Mouse (Mus musculus) 3134 (cell line): ENCODE results near the gene Ltbp1.

ENCODE experiments used
- DNase-seq: peaks from one replicate; pipeline ENCODE4 v3.0.0-alpha.2; 2011; ENCODE audit warnings: low spot score; ENCODE audit not compliant: insufficient read length; ENCODE audit errors: extremely low read depth

Ltbp1 gene

DNA sequence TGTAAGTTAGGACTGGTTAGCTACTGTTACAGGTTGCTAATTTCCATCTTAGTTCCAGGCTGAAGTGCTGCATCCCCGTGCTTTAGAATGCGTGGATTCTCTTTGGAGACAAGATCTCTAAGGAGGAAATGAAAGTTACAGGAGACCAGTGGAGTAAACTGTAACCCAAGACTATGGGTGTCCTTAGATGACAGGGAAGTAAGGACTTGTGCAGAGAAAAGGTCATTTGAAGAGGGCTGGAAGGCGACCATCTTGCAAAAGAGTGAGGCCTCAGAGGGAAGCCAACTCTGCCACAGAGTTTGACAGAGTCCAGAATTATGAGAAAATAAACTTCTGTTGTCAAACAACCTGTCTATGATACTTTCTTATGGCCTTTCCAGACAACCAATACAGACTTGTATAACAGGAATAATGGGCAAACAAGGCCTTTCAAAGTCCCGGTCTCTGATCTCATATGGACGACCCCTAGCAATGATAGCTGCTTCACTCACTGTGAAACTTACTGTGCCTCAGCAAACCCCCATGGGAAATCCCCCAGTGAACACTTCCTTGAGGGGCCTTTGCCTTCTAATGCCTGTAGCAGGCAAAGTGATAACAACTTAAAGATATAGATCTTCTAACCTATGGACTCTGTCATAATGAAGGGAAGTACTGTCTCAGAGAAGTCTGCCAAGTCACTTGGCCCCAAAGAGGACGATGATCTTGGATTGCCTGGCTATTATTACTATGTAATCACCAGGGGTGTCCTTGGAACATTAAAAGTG is 386.2 kb downstream of the Ltbp1 start:
- no peak for DNase-seq

DNA sequence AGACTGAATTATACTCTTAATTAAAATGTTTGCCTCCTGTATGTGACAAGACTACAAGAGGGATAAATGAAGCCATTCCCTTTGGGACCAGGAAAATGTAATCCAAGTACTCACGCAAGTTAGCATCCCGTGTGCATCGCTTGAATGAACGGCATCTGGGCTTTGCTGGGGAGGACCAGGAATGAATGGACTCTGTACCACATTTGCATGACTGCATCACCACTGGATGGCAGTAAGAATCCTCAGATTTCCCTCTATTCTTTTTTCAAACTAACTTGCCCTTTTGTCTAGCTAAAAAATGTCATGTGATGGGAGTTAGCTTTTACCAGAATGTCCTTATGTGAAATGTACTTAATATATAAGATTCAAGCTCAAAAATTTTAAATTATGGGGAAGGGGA is 401.0 kb downstream of the Ltbp1 start:
- DNase-seq, result no peak

DNA sequence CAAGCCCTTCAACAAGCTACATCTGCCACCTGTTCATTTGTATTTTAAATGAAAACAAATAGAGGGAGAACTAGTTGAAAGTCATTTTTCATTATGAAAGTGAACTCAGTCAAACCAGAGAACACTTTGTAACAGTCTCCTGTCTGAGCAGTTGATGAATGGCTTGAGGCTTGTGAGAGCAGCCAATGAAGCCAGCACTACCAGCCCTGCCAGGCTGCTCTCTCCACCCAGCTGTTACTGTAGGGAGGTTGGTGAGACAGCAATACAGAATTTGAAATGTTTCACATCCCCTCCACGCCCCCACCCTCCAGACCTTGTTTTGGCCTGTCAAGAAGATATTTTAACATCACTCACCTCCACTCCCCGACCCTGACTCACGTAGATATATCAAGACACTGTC is 411.5 kb downstream of the Ltbp1 start:
- DNase-seq, result no peak

DNA sequence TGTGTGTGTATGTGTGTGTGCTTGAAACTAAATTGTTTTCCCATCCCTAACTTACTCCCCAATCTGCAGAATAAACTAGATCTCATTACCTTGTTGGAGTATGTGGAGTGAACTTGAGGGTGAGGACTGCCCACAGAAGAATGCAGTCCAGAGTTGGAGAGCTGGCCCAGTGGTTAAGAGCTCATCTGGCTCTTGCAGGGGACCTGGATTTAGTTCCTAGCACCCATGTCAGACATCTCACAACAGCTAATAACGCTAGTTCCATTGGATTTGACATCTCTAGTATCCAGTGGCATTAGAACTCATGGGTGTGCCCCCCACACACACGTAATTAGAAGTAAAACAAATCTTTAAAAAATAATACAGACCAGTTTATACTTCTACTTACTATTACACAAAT is 428.8 kb downstream of the Ltbp1 start:
- no peak for DNase-seq

DNA sequence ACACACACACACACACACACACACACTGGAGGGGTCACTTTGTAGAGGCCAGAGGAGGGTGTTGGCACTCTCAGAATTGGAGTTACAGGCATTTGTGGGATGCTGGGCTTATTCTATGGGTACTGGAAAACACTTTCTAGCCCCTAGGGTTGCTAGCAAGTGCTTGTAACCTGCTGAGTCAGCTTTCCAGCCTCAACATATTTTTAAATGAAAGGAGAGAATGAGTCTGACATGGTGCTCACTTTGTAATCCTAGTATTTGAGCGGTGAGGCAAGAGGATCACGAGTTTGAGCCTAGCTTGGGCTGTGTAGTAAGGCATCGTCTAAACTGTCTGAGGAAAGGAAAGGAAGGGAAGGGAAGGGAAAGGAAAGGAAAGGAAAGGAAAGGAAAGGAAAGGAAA is 429.5 kb downstream of the Ltbp1 start:
- DNase-seq, result no peak

DNA sequence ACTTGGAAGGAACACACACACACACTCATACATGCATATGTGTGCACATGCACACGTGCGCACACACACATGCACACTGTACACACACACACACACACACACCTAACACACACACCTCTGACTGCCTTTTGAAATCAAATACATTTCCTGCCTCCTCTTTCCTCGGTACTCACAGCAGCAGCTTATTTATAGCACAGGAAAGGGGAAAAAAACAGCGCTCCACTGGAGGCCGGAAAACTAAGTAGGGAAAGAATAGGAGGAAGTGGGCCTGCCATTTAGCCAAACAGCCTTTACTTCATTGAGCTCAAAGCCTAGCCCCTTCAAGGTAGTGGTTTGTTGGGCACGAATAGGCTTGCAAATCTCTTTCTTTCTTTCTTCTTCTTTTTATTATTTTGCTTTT is 430.2 kb downstream of the Ltbp1 start, which contains the start of gene Rasgrp3:
Gene Rasgrp3 (plus strand): TSS at position 298 of the 400 bp plus-strand sequence.
- no peak for DNase-seq

DNA sequence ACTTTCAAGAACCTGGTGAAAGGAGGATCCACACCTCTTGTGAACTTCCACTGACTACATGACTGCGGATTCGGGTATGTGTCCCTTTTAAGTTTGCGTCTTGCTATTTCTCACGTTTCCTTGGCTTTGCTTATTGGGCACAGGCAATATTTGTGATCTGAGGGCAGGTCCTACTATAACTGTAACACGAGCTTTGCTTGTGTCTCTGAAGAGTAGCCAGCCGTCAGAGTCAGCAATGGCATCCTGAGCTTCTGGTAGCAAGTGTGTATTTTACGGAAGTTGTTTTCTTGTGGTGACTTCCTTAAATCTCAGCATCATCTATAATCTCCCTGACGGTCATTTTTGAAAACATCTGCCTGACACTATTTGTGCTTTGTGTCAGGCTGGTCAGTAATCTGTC is 430.7 kb downstream of the Ltbp1 start:
- DNase-seq, result no peak

DNA sequence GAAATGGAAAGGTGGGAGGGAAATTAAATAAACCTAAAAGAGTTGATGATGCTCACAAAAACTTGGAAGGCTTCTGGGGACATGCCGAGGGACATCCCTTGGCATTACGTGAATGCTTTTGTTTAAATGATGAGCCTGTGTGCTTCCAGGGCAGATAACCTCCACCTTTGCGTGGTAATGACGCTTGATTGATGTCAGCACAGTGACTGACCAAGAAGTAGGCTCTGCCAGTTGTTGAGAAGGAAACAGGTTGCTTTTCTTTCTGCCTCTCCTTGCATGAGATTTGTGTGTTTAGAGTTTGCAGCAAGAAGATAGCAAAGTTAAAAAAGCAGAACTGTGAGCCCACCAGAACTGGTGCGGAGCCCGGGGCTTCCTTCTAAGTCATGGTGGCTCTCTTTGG is 431.5 kb downstream of the Ltbp1 start:
- DNase-seq, result no peak

DNA sequence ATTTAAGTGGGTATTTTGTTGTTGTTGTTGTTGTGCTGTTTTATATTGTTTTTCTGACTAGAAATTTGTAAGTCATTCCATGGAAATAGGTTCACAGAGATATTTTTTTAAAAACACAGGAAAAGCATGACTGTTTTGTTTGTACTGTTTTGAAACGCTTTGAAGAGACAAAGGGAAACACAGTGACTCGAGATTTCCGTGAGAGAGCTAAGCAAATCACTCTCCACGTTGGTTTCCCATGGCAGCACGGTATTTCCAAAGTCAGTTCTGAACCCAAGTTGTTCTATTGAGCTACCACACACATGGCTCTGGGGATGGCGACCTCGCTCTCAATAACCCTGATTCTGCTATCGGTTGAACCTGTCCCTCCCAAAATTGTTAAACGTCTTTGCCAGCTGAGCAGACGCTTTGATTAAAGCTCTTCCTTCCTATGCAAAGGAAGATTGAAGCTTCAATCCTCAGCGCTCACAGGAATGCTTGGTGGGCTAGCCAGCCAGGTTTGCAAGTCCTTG is 431.9 kb downstream of the Ltbp1 start:
- no peak for DNase-seq

DNA sequence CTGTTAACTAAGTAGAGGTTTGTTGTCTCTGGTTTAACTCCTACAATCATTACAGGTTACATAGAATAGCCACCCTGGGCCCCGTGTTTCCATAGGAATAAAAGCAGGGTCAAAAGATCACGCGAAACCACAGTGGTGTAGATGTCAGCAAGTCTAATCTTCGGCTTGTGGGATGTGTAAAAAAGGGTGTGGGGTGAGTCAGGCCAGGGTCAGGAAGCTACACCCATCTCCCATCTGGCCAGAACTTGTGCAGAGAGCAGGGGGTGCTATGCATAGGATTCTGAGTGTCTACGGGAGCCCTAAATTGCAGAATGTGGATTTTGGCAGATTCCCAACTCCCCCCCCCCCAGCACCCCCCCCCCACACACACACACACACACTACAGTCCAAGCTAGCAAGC is 432.8 kb downstream of the Ltbp1 start:
- DNase-seq, result no peak

DNA sequence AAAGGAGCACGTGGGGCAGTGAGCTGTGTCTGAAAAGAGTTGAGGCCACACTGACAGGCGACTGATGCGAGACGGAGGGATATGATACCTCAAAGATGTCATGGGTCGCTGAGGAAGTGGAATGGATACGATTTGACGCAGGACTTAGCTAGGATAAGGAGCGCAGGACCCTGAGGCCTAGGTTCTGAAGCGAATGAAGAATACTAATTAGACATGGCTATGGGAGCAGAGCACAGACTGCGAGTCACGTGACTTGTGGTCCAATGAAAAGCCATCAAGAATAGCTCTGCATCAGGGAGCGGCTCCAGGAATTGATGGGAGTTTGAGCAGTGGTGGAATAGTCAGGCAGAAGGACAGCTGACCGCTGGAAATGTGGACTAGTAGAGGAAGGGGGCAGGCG is 433.7 kb downstream of the Ltbp1 start:
- no peak for DNase-seq

DNA sequence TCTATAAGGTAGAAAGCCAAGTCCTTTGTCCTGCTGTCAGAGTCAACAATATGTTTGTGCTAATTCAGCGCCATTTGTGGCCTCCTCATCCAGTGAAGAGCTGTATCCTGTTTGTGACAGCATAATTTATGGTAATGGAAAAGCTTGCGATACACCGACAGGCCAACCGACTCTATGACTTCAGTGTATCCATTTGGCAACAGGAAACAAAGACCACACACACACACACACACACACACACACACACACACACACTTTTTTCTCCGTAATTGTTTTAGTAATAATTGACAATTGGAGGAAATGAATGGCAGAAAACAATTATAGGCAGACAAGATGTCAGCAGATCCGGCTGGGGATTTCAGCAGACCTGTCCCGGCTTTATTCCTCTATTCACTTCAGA is 435.3 kb downstream of the Ltbp1 start:
- DNase-seq, result no peak

DNA sequence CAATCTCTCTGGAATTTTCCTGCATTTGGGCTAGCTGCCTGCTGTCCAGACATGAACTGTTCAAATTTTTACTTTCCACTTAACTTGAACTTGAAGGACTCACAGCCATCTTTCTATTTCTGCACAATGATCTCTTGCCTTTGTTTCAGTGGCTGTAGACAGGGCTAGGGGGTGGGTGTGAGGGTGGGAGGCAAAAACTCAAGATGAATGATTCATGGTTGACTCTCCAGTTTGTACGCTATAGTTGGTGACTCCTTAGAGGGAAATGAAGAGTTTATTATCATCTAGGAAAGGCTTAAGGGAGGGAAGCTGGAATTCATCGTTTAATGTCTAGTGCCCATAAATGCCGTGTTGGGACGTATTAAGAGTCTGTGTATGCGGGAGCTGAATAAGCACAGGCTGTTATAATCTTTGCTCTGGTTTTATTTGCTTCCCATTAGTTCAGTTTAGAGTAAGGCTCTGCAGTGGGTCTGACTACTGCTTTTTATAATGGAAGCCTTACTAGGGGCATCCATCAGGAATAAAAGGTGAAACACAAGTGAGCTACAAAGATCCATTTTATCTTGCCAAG is 436.0 kb downstream of the Ltbp1 start:
- DNase-seq, result no peak
